Mouse (Mus musculus) ES-E14 (cell line): ENCODE results near the gene Cops3.

Source experiments
- CHD2 ChIP-seq: IDR thresholded peaks from 2 replicates; pipeline ENCODE4 v1.6.1; 2014; ENCODE audit warnings: mild to moderate bottlenecking, low read depth, low read length, inconsistent platforms
- ZNF384 ChIP-seq: IDR thresholded peaks from 2 replicates; pipeline ENCODE4 v1.6.1; 2012; ENCODE audit warnings: low read depth, low read length, inconsistent platforms

GRCm38 (mm10) chr11:59885217-59885986, 45.8 kb upstream of the Cops3 start:
- TF ChIP-seq ZNF384 (no peak), CHD2 (no peak)
